Mouse (Mus musculus) neural tube, embryonic 11.5 days (tissue): Measurements from ENCODE around the gene Palld. TPM values are rescaled to one million over a fixed set of nuclear protein-coding genes. Genes with fewer than 3 reads are reported as not detected.

Experiments
- ATAC-seq: fragments of 200-750 bp; cut with Nextera tagmentation; 2 replicates; pipeline ENCODE4 v1.8.0; 2017; ENCODE audit warnings: moderate number of reproducible peaks, mild to moderate bottlenecking, moderate TSS enrichment, moderate library complexity; ENCODE audit not compliant: insufficient read depth, low FRiP score, low TSS enrichment
- DNase-seq: peaks from one replicate; pipeline ENCODE4 v3.0.0-alpha.2; 2015; ENCODE audit warnings: low spot score
- H3K27ac ChIP-seq: fragments of 300-500 bp; sonication (generic); 2 replicates; pipeline ENCODE4 v1.5.1; 2014; ENCODE audit warnings: low read depth, mild to moderate bottlenecking, low read length
- H3K27me3 ChIP-seq: fragments of 300-500 bp; sonication (generic); 2 replicates; pipeline ENCODE4 v1.6.1; 2014; ENCODE audit warnings: mild to moderate bottlenecking, low read length, mixed read lengths; ENCODE audit not compliant: control insufficient read depth, insufficient read depth
- H3K36me3 ChIP-seq: fragments of 300-500 bp; sonication (generic); 2 replicates; pipeline ENCODE4 v1.6.1; 2014; ENCODE audit warnings: mild to moderate bottlenecking, low read length, moderate library complexity, mixed read lengths; ENCODE audit not compliant: control insufficient read depth, insufficient read depth
- H3K4me1 ChIP-seq: fragments of 300-500 bp; sonication (generic); 2 replicates; pipeline ENCODE4 v1.6.1; 2014; ENCODE audit warnings: low read length, mixed read lengths; ENCODE audit not compliant: control insufficient read depth, insufficient read depth
- H3K4me2 ChIP-seq: fragments of 300-500 bp; sonication (generic); 2 replicates; pipeline ENCODE4 v1.6.1; 2014; ENCODE audit warnings: low read depth, mild to moderate bottlenecking, moderate library complexity
- H3K4me3 ChIP-seq: fragments of 300-500 bp; sonication (generic); 2 replicates; pipeline ENCODE4 v1.5.1; 2014; ENCODE audit warnings: low read depth, low read length
- H3K9ac ChIP-seq: fragments of 300-500 bp; sonication (generic); 2 replicates; pipeline ENCODE4 v1.6.1; 2014; ENCODE audit warnings: mild to moderate bottlenecking, low read length
- H3K9me3 ChIP-seq: fragments of 300-500 bp; sonication (generic); 2 replicates; pipeline ENCODE4 v1.6.1; 2016; ENCODE audit warnings: low read length; ENCODE audit not compliant: control insufficient read depth
- WGBS: fragments of 180-500 bp; shearing (Covaris S2); extraction: QIAGEN DNeasy Blood & Tissue Kit; methylation state at CpG from one replicate; pipeline ENCODE4 v1.1.7; 2014; 5-methylcytosine and 5-hydroxymethylcytosine counted together
- polyA plus RNA-seq: library from polyadenylated mRNA; unstranded; fragments of >200 nt; fragmentation: Nextera tagmentation; extraction: Ambion mirVana; gene quantifications from 2 replicates; pipeline ENCODE4 v1.2.1, GENCODE M21; 2014

The Palld gene
- polyA plus RNA-seq, 1 experiment from 2014 or later, result 54.7 TPM

DNA sequence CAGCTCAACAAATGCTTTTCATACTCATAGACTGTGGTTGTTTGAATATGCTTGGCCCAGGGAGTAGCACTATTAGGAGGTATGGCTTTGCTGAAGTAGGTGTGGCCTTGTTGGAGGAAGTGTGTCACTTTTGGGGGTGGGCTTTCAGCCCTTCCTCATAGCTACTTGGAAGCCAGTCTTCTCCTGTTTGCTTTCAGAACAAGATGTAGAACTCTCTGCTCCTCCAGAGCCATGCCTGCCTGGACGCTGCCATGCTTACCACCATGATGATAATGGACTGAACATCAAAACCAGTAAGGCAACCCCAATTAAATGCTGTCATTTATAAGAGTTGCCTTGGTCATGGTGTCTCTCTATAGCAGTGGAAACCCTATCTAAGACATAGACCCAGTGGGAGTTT lies 217.2 kb downstream of the Palld start:
- Histone ChIP-seq H3K36me3 (no peaks in the 10 kb centered on the region), H3K27ac (no peak overlapping the region), H3K4me3 (no peak overlapping the region), H3K4me1 (no peaks in the 10 kb centered on the region), H3K4me2 (no peak overlapping the region), H3K9me3 (no peaks in the 10 kb centered on the region), H3K27me3 (no peaks in the 10 kb centered on the region), H3K9ac (no peak overlapping the region)
- no peak for DNase-seq
- WGBS, result 90% methylated on average over 1 of the region's 1 CpGs
- no peak for ATAC-seq

DNA sequence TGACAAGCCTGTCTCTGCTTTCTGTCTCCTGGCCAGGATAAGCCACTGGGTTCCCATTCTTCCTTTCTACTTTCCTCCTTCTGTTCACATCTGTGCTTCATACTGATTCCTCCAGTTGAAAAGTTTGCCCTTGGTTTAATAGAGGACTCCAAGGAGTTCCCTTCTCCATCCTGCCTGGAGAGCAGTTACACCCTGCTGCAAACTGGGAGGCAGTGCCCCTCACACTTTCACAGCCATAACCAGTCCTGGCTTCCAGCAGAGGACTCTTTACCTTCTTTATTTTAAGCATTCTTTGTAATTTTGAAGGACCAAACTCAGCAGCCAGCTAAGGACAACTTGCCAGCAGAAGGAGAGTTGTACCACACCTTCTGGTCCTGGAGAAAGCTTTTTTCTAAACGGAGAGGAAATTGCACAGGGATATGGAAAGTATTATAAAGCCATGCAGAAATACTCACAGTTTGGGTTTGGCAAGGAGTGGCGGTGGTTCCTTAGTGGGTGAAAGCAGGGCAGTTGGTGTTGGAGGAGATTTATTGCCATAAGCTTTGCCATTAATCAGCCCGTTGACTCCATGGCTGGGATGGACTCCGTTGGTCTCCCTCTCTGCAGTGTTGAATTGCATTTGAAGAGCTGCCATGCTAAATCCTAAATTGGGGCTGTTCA lies 218.1 kb downstream of the Palld start:
- no peaks in the 10 kb centered on the region for H3K36me3 ChIP-seq
- H3K27me3 ChIP-seq, result no peaks in the 10 kb centered on the region
- DNase-seq, result no peak
- no peak overlapping the region for H3K9ac ChIP-seq
- no peak for ATAC-seq
- no peaks in the 10 kb centered on the region for H3K4me1 ChIP-seq
- H3K4me2 ChIP-seq, result no peak overlapping the region
- H3K27ac ChIP-seq, result no peak overlapping the region
- no peaks in the 10 kb centered on the region for H3K9me3 ChIP-seq
- WGBS, result 70% methylated on average over 4 of the region's 4 CpGs
- H3K4me3 ChIP-seq, result no peak overlapping the region

DNA sequence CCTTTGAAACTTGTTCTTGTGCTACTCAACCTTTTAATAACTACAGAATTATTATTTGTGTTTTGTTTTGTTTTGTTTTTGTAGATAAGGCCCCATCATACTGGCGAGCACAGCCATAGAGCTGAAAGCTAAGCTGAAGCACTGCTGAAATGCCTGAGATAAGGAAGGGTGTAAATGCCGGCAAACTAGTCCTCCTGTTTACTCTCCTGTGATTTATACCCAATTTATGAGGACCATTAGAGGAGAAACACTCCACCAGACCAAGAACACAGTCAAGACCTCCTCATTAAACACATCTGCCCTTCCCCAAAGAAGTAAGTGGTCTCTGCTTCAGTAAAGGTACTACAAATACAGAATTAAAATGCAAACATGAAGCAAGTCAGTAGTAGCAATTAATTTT lies 219.6 kb downstream of the Palld start:
- H3K4me3 ChIP-seq, result no peak overlapping the region
- 55% methylated on average over 2 of the region's 2 CpGs for WGBS

DNA sequence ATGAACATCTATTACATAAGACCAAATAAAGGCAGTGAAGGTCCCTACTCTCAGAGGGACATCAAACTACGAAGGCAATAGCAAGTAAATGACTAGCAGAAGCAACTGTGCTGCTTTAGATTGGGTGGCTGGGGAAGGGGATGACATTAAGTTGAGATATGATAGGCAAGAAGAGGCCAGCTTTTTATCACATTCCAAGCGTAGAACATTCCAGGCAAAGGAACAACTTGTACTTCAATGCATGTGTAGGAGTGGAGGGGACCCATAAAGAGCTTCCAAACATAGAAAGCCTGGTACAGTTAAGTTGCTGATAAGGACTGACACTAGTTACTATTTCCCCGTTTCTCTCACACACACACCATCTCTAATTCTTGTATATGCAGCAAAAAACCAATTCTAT lies 221.3 kb downstream of the Palld start:
- DNase-seq (no peak), ATAC-seq (no peak)
- no peak overlapping the region for H3K27ac ChIP-seq
- H3K27me3 ChIP-seq, result no peaks in the 10 kb centered on the region
- H3K4me2 ChIP-seq, result no peak overlapping the region
- H3K4me1 ChIP-seq, result no peaks in the 10 kb centered on the region
- H3K4me3 ChIP-seq, result no peak overlapping the region
- 88% methylated on average over 3 of the region's 3 CpGs for whole genome bisulfite sequencing
- no peak overlapping the region for H3K9ac ChIP-seq
- no peaks in the 10 kb centered on the region for H3K36me3 ChIP-seq
- no peaks in the 10 kb centered on the region for H3K9me3 ChIP-seq

More for the DNA sequence above, 219.6 kb downstream of the Palld start:
- ATAC-seq (no peak), DNase-seq (no peak)
- no peak overlapping the region for H3K27ac ChIP-seq
- no peaks in the 10 kb centered on the region for H3K36me3 ChIP-seq
- no peaks in the 10 kb centered on the region for H3K27me3 ChIP-seq
- H3K9me3 ChIP-seq, result no peaks in the 10 kb centered on the region
- H3K4me1 ChIP-seq, result no peaks in the 10 kb centered on the region
- H3K4me2 ChIP-seq, result no peak overlapping the region
- no peak overlapping the region for H3K9ac ChIP-seq

DNA sequence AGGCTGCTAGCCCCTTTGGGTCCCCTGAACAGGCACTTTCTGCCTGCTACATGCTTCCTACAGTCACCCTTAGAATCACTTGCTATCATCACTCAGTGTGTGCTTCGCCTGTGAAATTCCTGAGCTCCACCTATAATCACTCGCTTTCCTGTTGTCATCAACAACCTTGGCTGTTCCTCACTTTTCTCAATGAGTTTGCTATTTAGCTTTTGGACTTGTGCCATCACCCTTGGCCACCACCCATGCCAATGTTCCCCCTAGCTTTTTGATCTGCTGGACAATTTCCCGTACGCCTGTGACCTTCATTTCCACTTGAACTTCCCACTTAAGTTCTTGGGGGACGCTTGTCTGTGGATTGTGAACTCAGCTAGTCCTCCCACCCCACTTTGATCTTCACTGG lies 225.3 kb downstream of the Palld start:
- Histone ChIP-seq H3K9ac (no peak overlapping the region), H3K4me2 (no peak overlapping the region), H3K9me3 (no peaks in the 10 kb centered on the region), H3K27me3 (no peaks in the 10 kb centered on the region), H3K4me3 (no peak overlapping the region), H3K4me1 (no peaks in the 10 kb centered on the region), H3K36me3 (no peaks in the 10 kb centered on the region), H3K27ac (no peak overlapping the region)
- DNase-seq (no peak), ATAC-seq (no peak)
- WGBS, result 93% methylated on average over 5 of the region's 5 CpGs

DNA sequence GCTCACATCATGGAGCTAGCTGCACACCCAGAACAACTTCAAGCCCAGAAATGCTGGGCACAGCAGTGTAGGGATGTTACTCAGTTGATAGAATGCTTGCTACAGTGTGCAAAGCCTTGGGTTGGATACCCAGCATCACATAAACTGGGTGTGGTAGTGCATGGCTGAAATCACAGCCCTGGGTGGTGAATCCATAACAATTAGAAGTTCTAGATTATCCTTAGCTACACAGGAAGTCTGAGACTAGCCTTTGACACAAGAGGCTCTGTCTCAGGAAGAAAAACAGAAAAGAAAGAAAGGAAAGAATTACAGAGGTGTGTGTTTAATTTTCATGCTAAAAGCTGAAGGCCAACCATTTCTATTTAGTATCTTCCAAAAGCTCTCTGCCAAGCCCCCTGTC lies 231.3 kb downstream of the Palld start:
- Histone ChIP-seq H3K36me3 (no peaks in the 10 kb centered on the region), H3K9me3 (no peaks in the 10 kb centered on the region), H3K4me1 (peaks cover 7% of the 10 kb centered on the region; the same call in 1 of the 2 replicates), H3K9ac (no peak overlapping the region), H3K4me2 (no peak overlapping the region), H3K4me3 (no peak overlapping the region), H3K27ac (no peak overlapping the region), H3K27me3 (no peaks in the 10 kb centered on the region)
- no peak for DNase-seq
- no peak for ATAC-seq

DNA sequence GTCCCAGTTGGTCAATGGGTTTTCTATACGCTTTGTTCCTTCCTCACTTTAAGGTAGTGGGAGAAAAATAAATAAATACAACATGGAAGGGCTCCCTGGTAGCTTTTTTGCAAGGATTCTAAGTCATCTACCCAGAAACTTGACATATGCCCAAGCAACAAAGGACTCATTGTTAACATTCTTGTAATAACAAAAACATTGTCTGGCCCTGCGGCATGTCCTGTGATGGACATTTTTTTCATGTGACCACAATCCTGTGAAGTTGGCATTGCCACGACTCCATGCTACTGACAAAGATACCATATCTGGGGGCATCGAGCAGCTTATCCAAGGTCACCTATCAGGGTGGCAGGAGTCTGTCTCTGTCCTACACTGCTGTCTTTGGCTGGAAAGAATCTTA lies 232.1 kb downstream of the Palld start:
- DNase-seq, result no peak
- H3K4me1 ChIP-seq, result peaks cover 7% of the 10 kb centered on the region; the same call in 1 of the 2 replicates
- ATAC-seq, result no peak
- no peaks in the 10 kb centered on the region for H3K27me3 ChIP-seq
- H3K9me3 ChIP-seq, result no peaks in the 10 kb centered on the region
- no peak overlapping the region for H3K4me3 ChIP-seq
- H3K9ac ChIP-seq, result no peak overlapping the region
- no peaks in the 10 kb centered on the region for H3K36me3 ChIP-seq
- no peak overlapping the region for H3K27ac ChIP-seq
- WGBS, result 57% methylated on average over 4 of the region's 4 CpGs
- no peak overlapping the region for H3K4me2 ChIP-seq

DNA sequence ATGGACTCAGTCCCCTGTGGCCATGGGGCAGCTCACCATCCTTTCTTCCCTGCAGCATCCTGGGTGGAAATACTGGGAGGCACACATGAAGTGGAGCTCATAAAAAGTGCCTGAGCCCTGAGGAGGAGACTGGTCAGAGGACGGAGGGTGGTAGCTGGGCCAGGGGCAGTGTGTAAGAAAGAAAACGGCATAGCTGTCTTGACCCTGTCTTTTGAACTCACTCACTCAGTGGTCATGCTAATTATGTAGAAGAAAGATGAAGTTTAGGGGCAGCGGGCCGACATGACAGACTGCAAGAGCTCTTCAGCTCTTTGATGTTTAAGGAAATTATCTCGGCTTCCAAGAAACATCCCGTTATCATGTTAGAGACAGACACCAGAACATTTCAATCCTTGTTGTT lies 235.6 kb downstream of the Palld start:
- Histone ChIP-seq H3K9ac (no peak overlapping the region), H3K4me2 (no peak overlapping the region), H3K36me3 (no peaks in the 10 kb centered on the region), H3K4me1 (peaks cover 7% of the 10 kb centered on the region; the same call in 1 of the 2 replicates), H3K27ac (no peak overlapping the region), H3K27me3 (no peaks in the 10 kb centered on the region), H3K4me3 (no peak overlapping the region), H3K9me3 (no peaks in the 10 kb centered on the region)
- no peak for DNase-seq
- 35% methylated on average over 6 of the region's 6 CpGs for WGBS
- no peak for ATAC-seq

DNA sequence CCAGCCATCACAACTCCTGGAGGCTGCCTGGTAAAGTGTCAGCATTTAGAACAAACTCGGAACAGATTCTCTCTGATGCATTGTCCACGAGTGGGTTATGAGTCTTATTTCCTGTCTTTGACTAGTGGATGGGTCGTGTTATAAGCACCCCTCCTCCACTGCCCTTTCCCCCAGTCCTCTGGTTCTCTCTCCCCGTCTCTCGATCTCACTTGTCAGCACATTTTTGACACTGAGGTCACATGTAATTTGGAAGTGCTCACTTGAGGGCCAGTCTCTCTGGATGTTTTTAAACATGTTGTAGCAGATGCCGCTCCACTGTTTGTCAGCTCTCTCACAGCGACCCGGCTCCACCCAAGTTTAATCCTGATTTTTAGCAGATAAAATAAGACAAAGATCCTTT lies 237.5 kb downstream of the Palld start:
- DNase-seq, result no peak
- ATAC-seq, result no peak

More for the DNA sequence above, 237.5 kb downstream of the Palld start:
- no peaks in the 10 kb centered on the region for H3K9me3 ChIP-seq
- no peak overlapping the region for H3K4me3 ChIP-seq
- 51% methylated on average over 8 of the region's 8 CpGs for WGBS
- no peak overlapping the region for H3K27ac ChIP-seq
- no peak overlapping the region for H3K4me2 ChIP-seq
- H3K9ac ChIP-seq, result no peak overlapping the region
- no peaks in the 10 kb centered on the region for H3K36me3 ChIP-seq
- no peaks in the 10 kb centered on the region for H3K27me3 ChIP-seq
- H3K4me1 ChIP-seq, result peaks cover under 1% of the 10 kb centered on the region; the same call in 1 of the 2 replicates
